Mouse (Mus musculus) kidney, adult 18-20 months (tissue): Measurements from ENCODE around the gene Zfp598.
"Not testable (repeated sequence)": the region's sequence is repeated elsewhere in the genome, so short reads cannot be mapped to it uniquely, and the experiment has no call there.

Experiments
- DNase-seq: peaks from one replicate; pipeline ENCODE4 v3.0.0; 2021

The Zfp598 gene

DNA sequence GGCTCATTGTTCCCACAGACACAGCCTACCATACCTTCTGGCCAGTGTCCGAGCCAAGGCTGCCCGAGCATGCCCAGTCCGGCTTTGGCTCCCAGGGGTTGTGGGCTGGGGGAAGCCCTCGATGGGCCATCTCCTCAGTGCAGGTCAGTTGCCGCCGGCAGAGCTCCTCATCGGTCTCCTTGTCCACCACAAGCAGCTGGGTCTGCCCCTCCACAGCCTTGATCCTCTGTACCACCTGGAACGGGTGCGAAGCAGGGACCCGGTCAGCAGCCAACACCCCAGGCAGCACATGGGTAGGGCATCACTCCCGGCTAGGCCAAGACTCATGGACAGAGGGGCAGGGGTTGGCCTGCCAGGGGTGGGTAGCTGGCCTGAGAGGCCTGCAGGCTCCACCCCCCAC lies 22.0 kb upstream of the Zfp598 start:
- DNase-seq: no peak

DNA sequence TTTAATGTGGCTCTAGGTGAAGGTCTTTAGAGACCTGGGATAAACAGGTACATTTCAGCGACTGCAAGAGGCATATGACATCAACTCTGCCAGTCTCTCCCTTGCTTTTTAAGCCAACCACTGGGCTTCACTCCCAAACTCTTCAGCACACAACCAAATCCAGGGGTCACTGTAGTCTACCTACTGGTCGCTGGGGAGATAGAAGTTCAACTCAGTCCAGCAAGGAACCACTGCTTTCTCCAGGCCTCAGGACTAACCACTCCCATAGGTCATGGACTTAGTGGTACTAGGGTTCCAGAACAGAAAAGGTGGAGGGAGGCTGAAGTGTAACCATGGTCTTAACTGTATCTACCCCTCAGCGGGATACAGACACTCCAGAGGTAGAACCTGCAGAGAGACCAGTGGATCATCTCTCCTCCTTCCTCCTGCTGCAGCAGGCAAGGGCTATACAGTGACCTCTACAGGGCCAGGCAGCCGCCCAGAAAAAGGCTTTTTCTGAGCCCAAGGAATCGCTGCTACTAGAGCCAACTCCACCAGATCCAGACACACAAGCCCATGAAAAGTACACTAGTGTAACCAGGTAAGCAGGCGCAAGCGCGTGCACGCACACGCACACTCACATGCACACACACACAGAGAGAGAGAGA lies 20.6 kb upstream of the Zfp598 start:
- DNase-seq: no peak

DNA sequence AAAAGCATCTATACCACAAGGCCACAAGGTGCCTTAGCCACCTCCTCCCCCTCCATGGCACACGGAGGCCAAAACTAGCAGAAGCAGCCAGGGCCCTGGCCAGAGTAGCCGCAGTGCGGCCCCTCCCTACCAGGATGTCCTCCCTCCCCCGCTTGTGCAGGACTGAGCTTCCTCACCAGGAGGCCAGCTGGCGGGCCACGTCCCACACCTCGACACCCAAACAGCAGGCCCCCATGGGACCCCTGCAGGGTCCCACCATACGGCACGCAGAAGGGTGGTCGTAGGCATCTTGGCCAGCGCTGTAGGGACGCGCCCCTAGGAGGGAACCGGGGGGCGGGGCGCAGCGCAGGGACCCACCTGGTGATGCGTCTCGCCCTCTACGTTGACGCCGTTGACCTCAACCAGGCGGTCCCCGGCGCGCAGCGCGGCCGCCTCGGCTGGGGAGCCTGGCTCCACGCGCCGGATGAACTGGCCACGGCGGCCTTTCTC lies 19.9 kb upstream of the Zfp598 start:
- peak; percentile 68 for DNase-seq

DNA sequence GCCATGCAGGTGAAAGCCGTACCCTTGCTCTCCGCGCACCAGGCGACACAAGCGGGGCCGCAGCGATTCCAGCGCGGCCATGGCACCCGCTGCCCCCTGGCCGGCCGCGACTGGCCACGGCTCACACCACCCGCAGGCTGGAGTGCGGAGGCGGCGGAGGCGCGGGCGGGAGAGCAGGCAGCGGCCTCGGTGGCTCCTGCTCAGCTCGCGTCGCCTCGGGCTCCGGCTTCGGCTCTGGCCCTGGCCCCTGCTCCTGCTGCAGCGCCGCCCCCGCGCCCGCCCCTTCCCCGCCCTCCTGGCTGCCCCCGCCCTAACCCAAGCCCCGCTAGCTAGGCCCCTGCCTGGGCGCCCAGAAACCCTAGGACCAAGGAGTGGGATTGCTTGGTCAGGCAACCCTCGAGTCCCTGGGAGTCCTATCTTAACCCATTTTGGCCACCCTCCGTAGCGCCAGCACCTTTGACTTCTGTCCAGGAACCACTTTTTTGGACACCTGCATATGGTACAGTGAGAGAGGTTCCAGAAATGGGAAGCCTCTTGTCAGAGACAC lies 19.3 kb upstream of the Zfp598 start, which contains the start of gene Slc9a3r2:
Gene Slc9a3r2, minus strand, starts transcription at position 258 of the 547 bp plus-strand sequence.
- peak; percentile 76 for DNase-seq

DNA sequence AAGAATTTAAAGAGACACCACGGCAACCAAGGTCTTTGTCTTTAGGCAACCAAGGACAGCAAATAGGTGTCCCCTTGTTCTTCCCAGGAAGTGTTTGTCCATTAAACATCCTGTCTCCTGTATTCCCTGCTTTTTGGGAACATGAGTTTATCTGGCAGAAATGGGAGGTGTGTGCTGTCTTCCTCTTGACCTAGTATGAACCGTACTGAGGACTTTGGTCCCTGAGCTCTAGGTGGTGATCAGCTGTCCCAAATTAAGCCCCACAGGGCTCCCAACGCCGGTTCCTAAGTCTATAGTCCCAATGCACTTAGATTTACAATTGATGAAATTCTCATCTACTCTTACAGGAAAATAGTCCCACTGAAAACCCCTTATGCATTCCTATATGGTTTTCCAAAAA lies 18.7 kb upstream of the Zfp598 start:
- DNase-seq: no peak

DNA sequence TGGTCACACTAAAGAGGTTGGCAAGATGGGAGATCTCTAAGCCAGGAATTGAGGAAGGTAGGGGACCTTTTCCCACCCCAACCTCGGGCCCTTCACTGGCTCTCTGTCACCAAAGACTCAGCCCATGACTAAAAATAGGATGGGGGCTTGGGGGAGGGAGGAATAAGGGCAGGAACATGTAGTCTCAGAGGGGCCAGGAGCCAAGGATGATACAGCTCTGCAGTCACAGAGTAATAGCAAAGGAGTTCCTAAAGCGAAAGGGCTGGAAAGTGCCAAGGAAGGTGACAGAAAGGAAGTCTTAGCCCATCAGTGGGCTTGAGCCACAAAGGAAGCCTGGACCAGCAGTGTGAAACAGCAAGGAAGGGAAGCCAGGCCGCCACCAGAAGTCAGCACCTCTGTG lies 17.7 kb upstream of the Zfp598 start:
- DNase-seq: no peak

DNA sequence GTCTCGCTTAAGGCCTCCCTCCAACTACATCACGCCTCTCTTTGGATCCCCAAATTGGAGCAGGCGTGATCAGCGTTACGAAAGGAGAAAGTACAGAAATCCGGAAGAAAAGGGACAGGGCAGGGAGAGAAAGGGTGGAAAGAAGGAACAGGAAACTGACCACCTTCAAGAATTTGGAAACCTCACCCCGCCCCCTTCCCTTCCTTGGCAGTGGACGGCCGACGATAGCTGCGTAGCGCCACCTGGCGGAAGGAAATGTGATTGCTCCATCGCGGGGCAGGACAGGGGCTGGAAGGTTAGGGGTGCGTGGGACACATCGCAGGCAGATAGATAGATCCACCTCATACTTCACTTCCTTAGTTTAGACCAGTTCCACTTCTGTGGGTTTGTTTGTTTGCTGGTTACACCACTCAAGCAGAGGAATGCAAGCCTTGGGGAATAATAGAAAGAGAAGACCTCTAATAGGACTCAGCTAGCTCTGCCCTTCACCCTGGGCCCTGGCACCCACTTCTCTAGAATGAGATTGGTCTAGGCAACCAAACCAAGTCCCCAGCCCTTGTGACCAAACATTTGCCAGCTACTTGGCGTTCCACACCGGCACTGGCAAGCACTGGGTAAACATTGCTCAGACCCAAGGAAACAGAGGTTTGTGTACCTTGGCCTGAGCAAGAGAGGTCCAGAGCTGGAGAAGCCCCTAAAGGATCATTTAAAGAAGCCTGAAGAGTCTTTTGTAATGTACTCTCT lies 15.3 kb upstream of the Zfp598 start:
- DNase-seq: peak; percentile 83

DNA sequence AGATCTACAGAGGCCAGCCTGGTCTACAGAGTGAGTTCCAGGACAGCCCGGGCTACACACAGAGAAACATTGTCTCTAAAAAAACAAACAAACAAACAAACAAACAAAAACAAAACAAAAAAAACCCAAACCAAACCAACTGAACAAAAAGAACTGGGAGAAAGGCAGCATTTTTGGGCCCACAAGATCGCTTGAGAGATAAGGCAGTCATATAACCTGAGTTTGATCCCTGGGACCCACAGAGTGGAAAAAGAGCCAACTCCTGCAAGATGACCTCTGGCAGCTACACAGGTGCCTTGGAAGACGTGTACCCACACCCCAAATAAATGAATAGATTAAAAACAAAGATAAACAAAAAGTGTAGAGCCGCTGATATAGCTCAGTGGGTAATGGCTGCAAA lies 14.5 kb upstream of the Zfp598 start:
- DNase-seq: no peak

DNA sequence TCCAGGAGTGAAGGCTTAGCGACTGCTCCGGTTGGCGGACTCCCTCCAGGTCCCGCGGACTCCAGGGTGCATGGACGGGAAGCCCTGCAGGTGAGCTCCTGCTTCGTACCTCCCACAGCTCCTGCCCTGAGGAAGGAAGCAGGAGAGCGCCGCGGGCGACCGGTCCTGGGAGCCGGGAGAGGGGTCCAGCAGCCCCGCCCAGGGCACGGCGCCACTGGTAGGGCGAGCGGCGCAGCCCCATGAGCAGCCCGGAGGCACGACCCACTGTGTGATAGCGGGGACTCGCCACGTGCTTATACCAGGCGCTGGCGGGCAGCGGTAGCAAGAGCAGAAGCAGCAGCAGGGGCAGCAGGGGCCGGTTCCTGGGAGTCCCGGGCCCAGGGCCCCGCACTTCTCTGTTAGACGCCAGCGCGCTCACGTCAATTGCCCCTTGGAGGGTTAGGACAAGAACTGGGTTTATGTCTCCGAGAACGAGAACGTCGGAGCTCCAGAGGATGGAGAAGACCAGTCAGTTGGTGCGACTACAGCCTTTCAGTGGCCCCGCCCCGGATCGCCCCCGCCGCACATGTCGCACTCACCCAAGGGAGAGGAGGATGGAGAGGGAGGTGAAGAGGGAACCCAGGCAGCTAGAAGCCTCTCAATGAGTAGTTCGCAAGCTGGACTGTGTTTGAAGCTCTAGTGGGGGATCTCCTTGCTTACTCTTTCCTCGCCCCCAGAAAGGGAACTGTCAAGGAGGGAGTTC lies 11.3 kb upstream of the Zfp598 start, which contains the start of gene Npw:
Gene Npw, minus strand, starts transcription at position 441 of the 742 bp plus-strand sequence.
- DNase-seq: peak; percentile 29

DNA sequence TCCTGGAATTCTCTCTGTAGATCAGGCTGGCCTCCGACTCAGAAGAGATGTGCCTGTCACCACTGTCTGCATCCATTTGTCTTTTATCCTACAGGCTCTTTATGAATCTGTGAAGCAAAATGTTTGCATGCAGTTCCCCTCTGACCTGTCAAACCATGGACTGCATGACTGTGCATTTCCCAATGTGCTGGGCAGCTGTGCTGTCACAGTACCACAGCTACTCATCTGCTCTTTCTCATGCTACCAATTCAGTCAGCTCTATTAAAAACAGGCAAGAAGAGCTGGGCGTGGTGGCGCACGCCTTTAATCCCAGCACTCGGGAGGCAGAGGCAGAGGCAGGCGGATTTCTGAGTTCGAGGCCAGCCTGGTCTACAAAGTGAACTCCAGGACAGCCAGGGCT lies 2.5 kb upstream of the Zfp598 start:
- DNase-seq: not testable (repeated sequence)

DNA sequence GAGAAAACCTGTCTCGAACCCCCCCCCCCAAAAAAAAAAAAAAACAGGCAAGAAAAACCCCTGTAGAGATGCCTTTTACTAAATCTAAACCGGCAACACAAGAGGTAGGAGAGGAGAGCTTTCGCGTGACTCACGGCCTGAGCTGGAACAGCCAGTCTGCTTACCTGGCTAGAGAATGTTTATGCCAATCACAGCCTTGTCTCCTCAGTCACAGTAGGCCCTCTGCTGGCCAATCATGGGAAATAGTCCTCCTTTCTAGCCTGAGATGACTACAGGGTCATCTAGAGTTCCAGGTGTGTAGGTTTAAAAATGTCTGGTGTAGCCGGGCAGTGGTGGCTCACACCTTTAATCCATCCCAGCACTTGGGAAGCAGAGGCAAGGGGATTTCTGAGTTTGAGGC lies 2.1 kb upstream of the Zfp598 start:
- DNase-seq: peak; percentile 74

DNA sequence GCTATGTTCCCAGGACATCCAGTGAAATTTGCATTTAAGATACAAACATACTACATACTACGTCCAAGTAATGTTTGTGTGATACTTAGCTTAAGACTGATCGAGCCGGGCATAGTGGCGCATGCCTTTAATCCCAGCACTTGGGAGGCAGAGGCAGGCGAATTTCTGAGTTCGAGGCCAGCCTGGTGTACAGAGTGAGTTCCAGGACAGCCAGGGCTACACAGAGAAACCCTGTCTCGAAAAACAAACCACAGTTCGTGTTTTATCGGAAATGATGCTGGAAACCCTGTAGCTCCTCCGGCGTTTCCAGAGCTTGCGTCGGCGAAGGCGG lies 308 bp upstream of the Zfp598 start:
- not testable (repeated sequence) for DNase-seq

DNA sequence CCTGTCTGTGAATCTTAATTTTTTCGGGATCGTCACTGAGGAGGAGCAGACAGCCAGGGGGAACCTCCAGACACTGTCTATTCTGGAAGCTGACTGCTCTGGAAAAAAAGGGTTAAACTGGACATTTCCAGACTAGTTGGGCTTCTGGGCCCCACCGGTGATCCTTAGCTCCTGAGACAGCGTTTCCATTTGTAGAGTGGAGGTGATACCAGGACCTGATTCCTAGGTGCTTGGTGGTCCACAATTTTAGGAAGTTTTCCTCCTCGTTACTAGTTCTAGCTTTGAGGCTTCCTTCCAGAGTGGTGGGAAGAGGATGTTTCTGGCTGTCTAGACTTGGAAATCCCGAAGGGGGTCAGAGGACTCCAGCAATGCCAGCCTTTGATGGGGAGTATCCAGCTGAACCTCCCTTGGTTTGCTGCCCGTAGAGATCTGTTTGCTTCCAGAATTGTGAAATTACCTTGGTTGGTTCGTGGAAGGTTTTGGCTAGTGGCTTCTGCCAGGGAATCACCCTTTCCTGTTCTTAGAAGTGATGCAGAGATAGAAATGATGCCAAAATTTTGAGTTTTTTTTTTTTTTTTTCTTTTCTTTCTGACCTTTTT lies 858 bp downstream of the Zfp598 start:
- DNase-seq: no peak

DNA sequence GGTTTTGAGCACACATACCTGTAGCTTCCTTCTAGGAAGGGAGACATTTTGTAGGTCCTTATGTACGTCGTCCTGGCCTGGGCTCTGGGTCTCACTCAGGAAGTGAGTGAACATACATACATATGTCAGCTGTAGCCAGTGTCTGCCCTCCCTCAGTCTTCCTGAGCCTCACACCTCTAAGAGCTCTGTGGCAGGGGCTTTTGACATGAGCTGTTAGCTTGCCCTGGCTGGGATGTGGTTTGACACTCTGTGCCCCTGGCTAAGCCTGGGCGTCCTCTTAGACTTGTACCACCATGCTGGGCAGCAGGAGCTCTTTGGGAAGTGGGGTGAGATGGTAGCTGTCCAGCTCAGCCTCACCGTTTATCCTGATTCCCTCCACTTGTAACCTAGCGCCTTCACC lies 1.9 kb downstream of the Zfp598 start:
- DNase-seq: no peak

DNA sequence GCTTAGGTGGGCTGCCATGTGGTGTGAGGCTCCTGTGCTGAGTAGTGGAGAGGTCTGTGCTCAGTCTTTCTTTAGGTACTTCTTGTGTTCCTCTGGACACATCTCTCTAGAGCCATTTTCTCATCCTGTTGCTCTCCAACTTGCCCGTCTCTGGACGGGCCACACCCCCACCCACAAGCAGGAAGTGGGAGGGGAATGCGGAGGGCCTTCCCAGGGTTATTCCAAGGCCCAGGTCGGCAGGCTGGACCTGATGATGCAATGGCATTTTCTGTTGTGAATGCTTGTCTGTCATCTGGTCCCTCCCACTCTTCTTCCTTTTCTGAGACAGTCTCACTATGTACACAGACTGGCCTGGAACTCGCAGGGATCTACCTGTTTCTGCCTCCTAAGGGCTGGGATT lies 2.7 kb downstream of the Zfp598 start:
- peak; percentile 61 for DNase-seq

DNA sequence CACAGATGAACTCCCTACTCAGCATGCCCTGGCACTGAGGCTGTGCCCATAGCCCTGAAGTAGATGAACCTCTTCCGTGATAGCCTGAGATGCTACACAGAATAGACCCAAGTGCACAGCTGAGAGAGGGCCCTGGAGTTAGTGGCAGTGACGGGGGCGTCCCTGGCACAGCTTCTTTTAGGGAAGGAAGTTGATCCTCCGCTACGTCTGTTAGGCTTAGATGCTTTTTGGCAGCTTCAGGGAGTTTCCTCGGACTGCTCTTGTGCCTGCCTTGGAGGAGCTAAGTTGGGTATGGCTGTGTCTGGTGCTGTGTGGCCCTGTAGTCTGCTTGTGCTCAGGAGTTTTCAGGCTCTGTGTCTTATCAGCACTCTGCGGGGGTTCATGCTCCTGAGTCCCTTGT lies 4.8 kb downstream of the Zfp598 start:
- DNase-seq: no peak

DNA sequence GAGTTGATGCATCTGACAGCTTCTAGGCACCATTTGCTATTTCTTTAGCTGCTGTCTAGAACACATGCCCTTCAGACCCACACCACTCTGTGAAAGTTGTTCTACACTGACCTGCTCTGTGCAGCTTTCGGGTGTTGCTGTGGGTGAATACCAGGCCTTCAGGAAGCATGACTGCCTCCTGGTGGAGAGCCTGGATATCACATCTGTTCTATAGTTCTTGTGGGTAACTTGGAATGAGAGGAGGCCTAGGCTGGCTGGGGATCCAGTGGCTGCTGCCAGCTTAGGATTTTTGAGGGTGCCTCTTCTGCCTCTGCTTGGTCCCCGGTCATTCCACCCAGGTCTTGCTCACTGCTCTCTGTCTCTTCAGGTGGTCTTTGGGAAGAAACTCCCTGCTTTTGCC lies 6.7 kb downstream of the Zfp598 start:
- peak; percentile 60 for DNase-seq

DNA sequence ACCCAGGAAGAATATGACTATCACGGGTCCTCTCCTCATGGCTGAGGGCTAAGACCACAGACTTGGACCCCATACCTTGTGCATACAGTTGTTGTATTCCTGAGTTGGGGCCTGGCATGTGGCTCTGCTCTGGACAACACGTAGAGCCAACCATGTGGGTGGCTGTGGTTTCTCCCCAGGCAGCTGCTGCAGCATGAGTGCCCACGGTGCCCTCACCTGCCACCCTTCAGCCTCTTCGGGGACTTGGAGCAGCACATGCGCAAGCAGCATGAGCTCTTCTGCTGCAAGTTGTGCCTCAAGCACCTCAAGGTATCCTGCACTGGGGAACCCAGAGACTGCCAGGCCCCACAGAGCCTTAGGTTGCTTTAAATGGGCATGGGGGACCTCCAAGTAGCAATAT lies 7.4 kb downstream of the Zfp598 start:
- no peak for DNase-seq

DNA sequence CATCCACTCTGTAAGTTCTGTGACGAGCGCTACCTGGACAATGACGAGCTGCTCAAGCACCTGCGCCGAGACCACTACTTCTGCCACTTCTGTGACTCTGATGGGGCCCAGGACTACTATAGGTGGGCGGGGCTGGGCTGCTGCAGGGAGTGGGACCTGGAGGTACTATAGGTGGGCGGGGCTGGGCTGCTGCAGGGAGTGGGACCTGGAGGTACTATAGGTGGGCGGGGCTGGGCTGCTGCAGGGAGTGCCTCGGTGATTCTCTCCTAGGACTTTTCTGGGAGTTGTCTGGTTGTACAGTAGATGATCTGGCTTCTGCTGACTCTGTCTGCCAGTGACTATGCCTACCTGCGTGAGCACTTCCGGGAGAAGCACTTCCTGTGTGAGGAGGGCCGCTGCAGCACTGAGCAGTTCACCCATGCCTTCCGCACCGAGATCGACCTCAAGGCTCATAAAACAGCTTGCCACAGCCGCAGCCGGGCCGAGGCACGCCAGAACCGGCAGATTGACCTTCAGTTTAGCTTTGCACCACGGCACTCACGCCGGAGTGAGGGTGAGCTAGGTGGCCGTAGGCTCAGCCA lies 8.1 kb downstream of the Zfp598 start:
- DNase-seq: no peak

DNA sequence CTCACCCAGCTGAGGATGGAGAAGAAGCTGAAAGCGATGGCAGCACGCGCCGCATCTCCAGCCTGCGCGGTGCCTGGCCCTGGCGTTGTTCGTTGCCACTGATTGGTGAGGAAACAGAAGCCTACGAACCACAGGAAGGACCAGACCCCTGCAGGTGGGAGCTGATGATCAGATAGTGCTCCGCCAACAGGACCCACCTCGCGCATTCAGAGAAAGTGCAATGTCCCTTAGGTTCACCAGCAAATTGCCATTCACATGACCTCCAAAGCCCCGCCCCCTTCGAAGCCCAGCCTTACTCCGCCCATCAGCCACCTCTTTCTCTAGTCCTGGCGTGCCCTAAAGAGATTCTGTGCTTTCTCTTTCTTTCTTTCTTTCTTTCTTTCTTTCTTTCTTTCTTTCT lies 17.0 kb downstream of the Zfp598 start:
- DNase-seq: peak; percentile 53

DNA sequence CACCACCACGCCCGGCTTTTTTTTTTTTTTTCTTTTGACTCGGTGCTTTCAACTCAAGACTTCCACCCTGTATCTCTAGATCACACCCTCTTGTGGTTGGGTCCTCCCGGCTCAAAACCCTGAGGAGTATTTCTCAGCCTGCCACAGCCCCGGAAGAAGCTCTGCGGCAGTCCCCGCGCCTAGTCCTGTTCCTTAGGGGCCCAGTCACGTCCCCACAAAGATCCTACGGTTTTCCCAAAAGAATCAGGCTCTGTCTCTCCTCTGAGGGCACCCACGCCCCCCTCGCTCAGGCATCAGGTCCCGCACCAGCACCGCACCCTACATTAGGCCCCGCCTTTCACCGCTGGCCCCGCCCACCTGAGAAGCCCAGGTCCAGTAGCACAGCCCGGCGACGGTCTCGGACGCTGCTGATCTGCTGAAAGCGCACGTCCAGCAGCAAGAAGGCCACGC lies 17.7 kb downstream of the Zfp598 start:
- DNase-seq: peak; percentile 70

DNA sequence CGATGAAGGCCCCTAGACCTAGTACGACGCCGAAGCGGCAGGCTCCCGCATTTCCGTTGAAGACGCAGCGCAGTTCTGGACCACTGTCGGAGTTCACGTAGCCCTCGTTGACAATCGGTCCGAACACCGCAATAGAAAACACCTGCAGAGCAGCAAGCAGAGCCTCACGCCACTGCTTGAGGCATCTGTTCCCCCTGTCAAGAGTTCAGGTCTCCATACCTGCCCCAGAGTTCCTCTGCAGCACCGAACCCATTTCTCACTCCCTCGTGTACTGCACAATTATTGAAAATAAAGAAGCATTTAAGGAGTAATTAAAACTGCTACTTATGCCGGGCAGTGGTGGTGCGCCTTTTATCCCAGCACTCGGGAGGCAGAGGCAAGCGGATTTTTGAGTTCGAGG lies 18.1 kb downstream of the Zfp598 start:
- no peak for DNase-seq
